Mouse (Mus musculus) right cerebral cortex, postnatal 4 days (tissue): ENCODE results near the gene Rpl23.

Experiments
- DNase-seq: peaks from one replicate; pipeline ENCODE4 v3.0.0-alpha.2; 2022

Rpl23 gene

GRCm38 (mm10) chr11:97781832-97782563 lies at the start of gene Rpl23:
Gene Rpl23 (minus strand): TSS chr11:97782437.
- peak; percentile 100 for DNase-seq

- no peak for DNase-seq
Observed at GRCm38 (mm10) chr11:97832001-97832400, 49.8 kb upstream of the Rpl23 start.

GRCm38 (mm10) chr11:97830501-97830900 lies 48.3 kb upstream of the Rpl23 start:
- DNase-seq, result no peak

GRCm38 (mm10) chr11:97829913-97830476 lies 47.8 kb upstream of the Rpl23 start:
- no peak for DNase-seq

- no peak for DNase-seq
Observed at GRCm38 (mm10) chr11:97829365-97829764, 47.1 kb upstream of the Rpl23 start.

- DNase-seq, result no peak
Observed at GRCm38 (mm10) chr11:97827654-97828053, 45.4 kb upstream of the Rpl23 start.

GRCm38 (mm10) chr11:97826414-97826813 lies 44.2 kb upstream of the Rpl23 start:
- no peak for DNase-seq

GRCm38 (mm10) chr11:97825971-97826370 lies 43.7 kb upstream of the Rpl23 start:
- no peak for DNase-seq

- no peak for DNase-seq
Observed at GRCm38 (mm10) chr11:97825295-97825694, 43.1 kb upstream of the Rpl23 start.

GRCm38 (mm10) chr11:97824895-97825294 lies 42.7 kb upstream of the Rpl23 start:
- no peak for DNase-seq

- no peak for DNase-seq
Observed at GRCm38 (mm10) chr11:97824168-97824567, 41.9 kb upstream of the Rpl23 start.

GRCm38 (mm10) chr11:97822840-97823603 lies 40.8 kb upstream of the Rpl23 start:
- no peak for DNase-seq

- DNase-seq, result no peak
Observed at GRCm38 (mm10) chr11:97821401-97822064, 39.3 kb upstream of the Rpl23 start.

- no peak for DNase-seq
Observed at GRCm38 (mm10) chr11:97820840-97821239, 38.6 kb upstream of the Rpl23 start.

GRCm38 (mm10) chr11:97819923-97820322 lies 37.7 kb upstream of the Rpl23 start:
- DNase-seq, result no peak

GRCm38 (mm10) chr11:97819102-97819501 lies 36.9 kb upstream of the Rpl23 start:
- DNase-seq, result no peak

- no peak for DNase-seq
Observed at GRCm38 (mm10) chr11:97818571-97818970, 36.3 kb upstream of the Rpl23 start.

- no peak for DNase-seq
Observed at GRCm38 (mm10) chr11:97818003-97818402, 35.8 kb upstream of the Rpl23 start.

GRCm38 (mm10) chr11:97817379-97817778 lies 35.1 kb upstream of the Rpl23 start:
- no peak for DNase-seq

GRCm38 (mm10) chr11:97816916-97817315 lies 34.7 kb upstream of the Rpl23 start:
- no peak for DNase-seq

GRCm38 (mm10) chr11:97816176-97816575 lies 33.9 kb upstream of the Rpl23 start:
- no peak for DNase-seq

GRCm38 (mm10) chr11:97815736-97816135 lies 33.5 kb upstream of the Rpl23 start:
- no peak for DNase-seq

GRCm38 (mm10) chr11:97813746-97814515 lies 31.7 kb upstream of the Rpl23 start:
- DNase-seq, result no peak
